In genomic region chr6:82843881-82844280, GRCm38 (mm10) we compare ENCODE assay signal across 6 mouse cellular contexts.
"Had no signal": no experiment of that assay in that cellular context is flagged by ENCODE, and none has a peak within 500 bp of the region (broad histone marks: within the 10 kb centered on the region; RNA-seq: fewer than 3 reads in every experiment).

No protein-coding gene starts in this region.

- H3K4me3 ChIP-seq: megakaryocyte, embryonic 14.5 days; midbrain, embryonic 13.5 days; midbrain, embryonic 15.5 days; neural tube, embryonic 12.5 days had no signal

- ATAC-seq: midbrain, embryonic 13.5 days had no signal

- DNase-seq: right cerebral cortex, postnatal 14 days; thymus, adult 18-20 months had no signal

- H3K27ac ChIP-seq: midbrain, embryonic 13.5 days; midbrain, embryonic 15.5 days; neural tube, embryonic 12.5 days had no signal

- H3K36me3 ChIP-seq: midbrain, embryonic 13.5 days; midbrain, embryonic 15.5 days; neural tube, embryonic 12.5 days had no signal
